Comparison of ENCODE assay signal across 9 mouse cellular contexts in the genomic region with DNA sequence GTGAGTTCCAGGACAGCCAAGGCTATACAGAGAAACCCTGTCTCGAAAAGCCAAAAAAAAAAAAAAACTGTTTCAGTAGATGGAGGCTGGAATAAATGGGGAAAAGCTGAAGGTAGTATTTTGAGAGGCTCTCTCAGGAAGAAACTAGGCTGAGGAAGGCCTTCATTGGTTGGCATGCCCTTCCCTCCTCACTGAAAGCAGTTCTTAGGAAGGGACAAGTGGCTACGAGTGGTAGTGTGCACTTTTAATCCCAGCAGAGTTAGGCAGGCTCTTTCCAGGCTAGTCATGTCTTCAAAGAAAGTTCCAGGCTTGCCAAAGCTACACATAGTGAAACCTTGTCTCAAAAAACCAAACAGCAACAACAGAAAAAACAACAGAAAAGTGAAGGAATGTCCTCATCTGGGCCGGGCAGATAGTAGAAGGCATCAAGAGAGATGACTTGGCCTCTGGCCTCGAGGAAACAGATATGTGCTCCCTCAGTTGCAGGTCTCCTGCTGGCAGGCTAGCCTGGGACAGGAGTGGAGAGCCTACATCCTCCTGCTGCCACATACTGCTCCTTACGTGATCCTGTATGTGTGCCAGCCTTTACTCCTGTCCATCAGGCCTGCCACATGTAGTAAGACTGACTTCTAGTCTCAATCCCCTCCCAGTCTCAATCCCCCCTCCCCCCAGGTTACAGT.
"Had no signal": no experiment of that assay in that cellular context is flagged by ENCODE, and none has a peak within 500 bp of the region (broad histone marks: within the 10 kb centered on the region; RNA-seq: fewer than 3 reads in every experiment).

No protein-coding gene starts in this region.

- H3K9ac ChIP-seq: midbrain, embryonic 13.5 days had no signal

- ATAC-seq: hindbrain, postnatal 0 days; midbrain, embryonic 13.5 days had no signal

- DNase-seq: kidney, adult 18-20 months; kidney, postnatal 10 days; kidney, postnatal 4 days; right cerebral cortex, postnatal 14 days; thymus, postnatal 36 days had no signal

- H3K27ac ChIP-seq: hindbrain, postnatal 0 days; limb, embryonic 10.5 days; midbrain, embryonic 13.5 days had no signal

- H3K4me3 ChIP-seq: layer of hippocampus, adult 2 months; limb, embryonic 10.5 days; midbrain, embryonic 13.5 days had no signal

- H3K27me3 ChIP-seq: midbrain, embryonic 13.5 days had no signal

- H3K9me3 ChIP-seq: limb, embryonic 10.5 days; midbrain, embryonic 13.5 days had no signal

- H3K4me2 ChIP-seq: midbrain, embryonic 13.5 days had no signal
